Mouse (Mus musculus): ENCODE data around the gene Wars.
"Not testable (repeated sequence)": the region's sequence is repeated elsewhere in the genome, so short reads cannot be mapped to it uniquely, and the experiment has no call there.

Gene Wars

GRCm38 (mm10) chr12:108857109-108857508, 36.9 kb downstream of the Wars start:
- no peak for DNase-seq (ENCODE audit: extremely low spot score, low spot score)

DNA sequence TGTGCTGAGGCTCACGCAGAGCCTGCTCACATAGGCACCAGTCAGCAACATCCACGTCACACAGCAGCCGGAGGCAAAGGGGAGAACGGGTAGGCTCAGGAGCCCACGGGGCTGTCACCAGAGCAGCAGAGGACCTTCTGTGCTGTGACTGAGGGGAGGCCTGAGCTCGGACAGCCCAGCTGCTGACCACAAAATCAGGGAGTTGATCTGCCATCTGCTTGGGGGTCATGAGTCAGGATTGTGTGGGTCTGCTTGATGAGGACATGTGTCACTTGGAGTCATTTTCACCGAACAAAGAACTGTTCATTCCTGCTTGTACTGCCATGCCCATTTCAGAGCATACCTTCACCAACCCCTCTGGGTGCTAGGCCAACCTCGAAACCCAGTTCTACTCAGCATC, 37.8 kb downstream of the Wars start:
- no peak for DNase-seq (ENCODE audit: extremely low spot score, low spot score)

GRCm38 (mm10) chr12:108855081-108855480, 38.9 kb downstream of the Wars start:
- DNase-seq (ENCODE audit: extremely low spot score, low spot score), result no peak

- DNase-seq (ENCODE audit: extremely low spot score, low spot score), result no peak
Observed at GRCm38 (mm10) chr12:108852822-108853221, 41.2 kb downstream of the Wars start.

DNA sequence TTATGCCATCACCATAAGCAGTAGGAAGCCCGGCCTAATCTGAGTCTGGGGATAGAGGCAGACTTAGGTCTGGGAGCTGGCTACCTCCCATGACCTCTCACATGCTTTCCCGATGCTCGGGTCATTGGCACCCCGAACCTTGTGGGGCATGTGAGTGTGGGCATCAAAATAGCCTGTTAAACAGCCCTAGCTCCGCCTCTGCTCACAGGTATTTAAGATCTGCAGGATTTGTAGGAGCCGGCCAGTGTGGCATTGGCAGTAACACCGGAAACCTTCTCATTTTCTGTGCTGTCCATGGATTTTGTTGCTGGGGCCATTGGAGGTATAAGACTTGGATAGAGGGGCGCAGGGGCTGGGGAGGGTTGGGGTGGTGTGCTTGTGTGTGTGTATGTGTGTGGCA, 43.1 kb downstream of the Wars start:
- no peak for DNase-seq (ENCODE audit: extremely low spot score, low spot score)

DNA sequence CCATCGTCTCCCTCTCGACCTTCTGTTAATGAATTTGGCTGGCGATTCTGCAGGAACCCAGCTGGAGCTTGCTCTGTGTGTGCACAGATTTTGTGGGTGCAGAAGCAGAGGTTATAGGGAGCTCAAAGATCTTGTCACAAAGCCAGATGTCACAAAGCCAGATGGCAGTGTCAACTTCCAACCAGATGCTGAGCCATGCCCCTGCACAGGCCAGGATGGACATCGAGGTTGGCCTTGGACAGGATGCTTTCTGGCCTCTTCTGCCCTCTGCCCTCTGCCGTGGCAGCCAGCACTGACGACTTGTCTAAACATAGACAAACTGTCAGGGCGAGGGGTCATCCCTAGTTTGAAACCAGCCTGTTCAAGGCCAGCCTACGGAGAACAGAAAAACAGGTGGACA, 43.8 kb downstream of the Wars start:
- DNase-seq (ENCODE audit: extremely low spot score, low spot score), result no peak

DNA sequence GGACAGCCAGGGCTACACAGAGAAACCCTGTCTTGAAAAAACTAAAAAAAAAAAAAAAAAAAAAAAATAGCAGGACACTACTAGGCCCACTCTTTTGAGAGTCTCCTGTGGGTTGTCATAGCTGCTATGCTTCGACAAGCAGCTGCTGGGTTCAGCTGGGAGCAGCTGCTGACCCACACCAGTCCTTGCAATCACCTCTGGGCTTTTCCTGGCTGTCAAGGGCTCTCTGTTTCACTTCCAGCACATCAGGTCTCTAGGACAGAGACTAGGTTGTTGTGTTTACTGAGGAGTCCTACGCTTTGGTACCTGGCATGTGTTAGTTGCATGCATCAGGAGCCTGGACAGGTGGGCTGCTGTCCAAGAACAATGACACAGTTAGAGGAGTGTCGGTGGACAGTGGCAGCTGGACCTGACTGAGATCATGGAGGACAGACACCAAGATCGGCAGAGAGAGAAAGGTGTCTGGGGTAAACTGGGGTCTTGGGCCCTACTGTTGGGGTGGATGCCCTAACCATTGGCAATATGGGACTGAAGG, 44.4 kb downstream of the Wars start:
- DNase-seq (ENCODE audit: extremely low spot score, low spot score), result no peak

GRCm38 (mm10) chr12:108848033-108848432, 45.9 kb downstream of the Wars start:
- not testable (repeated sequence) for DNase-seq (ENCODE audit: extremely low spot score, low spot score)

GRCm38 (mm10) chr12:108842663-108843062, 51.3 kb downstream of the Wars start:
- no peak for DNase-seq (ENCODE audit: extremely low spot score, low spot score)

DNA sequence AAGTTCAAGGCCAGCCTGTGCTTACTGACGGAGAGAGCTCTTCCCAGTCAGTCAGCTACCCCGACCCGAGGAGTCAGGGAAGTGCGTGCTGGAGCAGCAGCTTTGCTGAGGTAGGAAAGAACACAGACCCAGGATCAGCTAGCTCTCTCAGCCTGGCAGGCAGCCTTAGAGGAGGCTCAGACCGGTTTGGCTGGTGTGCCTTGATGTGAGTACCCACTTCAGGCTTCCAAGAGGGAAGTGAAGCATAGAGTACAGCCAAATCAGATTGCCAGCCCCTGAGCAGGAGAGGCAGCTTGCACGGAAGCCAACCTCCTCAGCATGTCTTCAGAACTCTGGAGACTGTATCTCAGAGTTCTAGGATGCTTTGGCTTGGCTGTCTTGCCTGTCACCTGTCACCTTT, 52.8 kb downstream of the Wars start:
- DNase-seq (ENCODE audit: extremely low spot score, low spot score), result no peak

- no peak for DNase-seq (ENCODE audit: extremely low spot score, low spot score)
Observed at GRCm38 (mm10) chr12:108836722-108837121, 57.3 kb downstream of the Wars start.

DNA sequence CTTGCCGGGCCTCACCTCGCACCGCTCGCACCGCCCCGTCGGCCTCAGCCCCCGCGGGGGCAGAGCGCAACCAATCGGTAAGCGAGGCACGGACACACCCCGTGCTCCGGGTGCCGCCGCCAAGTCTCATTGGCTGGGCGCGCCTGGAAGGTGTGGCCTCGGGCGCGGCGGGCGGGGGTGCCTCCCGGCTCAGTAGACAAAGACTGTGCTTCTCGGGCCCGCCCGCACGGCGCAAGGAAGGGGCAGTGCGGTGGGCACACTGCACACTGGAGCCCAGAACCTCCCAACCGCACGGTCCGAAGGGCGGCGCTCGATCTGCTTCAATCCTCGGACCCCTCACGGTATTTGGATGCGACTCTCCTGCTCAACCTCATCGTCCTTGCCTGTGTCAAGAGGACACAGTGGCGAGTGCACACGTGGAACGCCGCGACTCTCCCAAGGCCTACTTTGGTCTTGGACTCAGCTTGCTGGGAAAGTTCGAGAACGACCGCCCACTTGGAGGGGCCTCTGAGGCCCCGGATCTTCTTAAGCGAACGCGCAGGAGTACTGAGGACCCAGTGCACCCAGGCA, 58.0 kb downstream of the Wars start, which contains the start of the genes Slc25a29 and Slc25a47:
Gene Slc25a29 (minus strand): TSS at position 44 of the 570 bp plus-strand sequence.
Gene Slc25a47 (plus strand): TSS at position 207 of the 570 bp plus-strand sequence.
- DNase-seq (ENCODE audit: extremely low spot score, low spot score), result peak; percentile 95

- DNase-seq (ENCODE audit: extremely low spot score, low spot score), result no peak
Observed at GRCm38 (mm10) chr12:108835208-108835839, 58.6 kb downstream of the Wars start.

DNA sequence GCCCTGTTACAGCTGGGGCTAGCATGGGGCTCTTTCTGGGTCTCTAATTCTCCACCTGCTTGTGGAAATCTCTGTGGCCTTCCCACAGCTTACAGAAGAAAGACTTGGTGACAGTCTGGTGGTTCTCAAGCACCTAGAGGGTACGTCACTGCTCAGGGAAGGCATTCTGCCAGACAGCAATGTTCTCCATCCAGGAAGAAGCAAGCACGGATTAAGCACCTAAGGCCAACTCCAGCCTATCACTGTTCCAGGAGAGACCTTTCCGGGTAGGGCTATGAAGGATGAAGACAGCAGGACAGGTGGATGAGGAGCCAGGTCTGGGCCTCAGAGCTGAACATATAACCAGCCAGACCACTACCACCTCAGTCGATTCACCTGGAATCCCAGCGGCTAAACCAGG, 59.2 kb downstream of the Wars start:
- no peak for DNase-seq (ENCODE audit: extremely low spot score, low spot score)

DNA sequence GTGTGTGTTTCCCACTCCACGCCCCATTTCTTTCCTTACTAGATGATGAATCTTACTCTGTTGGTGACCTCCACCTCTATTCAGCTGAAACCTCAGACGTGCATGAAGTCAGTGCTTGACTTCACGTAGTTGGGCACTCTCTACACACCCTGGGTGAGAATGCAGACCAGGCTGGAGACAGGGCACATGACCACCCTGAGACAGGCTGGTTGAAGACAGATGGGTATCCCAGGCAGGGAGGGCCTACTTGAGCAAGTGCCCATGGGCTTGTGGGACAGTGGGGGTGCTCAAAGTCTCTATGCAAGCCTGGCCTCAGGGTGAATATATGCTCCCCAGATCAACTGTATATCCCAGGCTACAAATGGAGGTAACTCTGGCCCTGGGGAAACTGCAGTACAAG, 59.6 kb downstream of the Wars start:
- DNase-seq (ENCODE audit: extremely low spot score, low spot score), result no peak

DNA sequence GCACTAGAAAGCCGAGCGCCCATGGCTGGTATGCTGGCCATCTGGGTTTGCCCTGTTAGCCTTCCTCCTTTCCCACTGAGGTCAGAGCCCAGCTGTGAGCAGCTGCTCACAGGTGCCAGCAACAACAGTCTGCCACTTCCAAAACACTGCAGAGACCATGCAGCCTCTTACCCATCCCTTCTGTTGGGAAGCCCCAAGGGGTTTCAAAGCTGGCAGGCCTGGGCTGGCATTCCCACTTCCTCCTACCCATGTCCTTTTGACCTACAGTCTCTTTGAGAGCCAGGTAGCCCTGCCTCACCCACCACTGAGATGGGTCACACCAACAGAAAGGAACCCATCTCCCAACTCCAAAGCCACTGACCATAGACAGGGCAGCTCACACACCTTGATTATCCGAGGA, 60.6 kb downstream of the Wars start:
- DNase-seq (ENCODE audit: extremely low spot score, low spot score), result no peak

DNA sequence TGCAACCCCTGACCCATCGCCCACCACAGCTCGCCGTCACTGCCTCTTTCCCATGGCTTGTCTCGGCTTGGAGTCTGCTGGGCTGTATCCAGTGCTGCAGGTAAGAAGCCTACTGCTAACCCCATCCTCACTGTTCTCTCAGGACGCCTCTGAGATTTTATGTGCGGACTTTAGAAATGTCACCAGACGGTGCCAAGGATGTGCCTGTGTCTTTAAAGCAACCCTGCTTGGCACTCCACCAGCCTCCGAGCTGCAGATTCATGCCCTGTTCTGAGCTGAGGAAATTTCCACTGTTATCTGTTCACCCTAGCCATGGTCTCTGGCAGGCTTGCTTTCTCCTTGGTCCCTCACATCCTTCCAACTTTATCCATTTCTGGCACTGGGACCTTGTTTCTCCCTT, 61.1 kb downstream of the Wars start:
- no peak for DNase-seq (ENCODE audit: extremely low spot score, low spot score)

DNA sequence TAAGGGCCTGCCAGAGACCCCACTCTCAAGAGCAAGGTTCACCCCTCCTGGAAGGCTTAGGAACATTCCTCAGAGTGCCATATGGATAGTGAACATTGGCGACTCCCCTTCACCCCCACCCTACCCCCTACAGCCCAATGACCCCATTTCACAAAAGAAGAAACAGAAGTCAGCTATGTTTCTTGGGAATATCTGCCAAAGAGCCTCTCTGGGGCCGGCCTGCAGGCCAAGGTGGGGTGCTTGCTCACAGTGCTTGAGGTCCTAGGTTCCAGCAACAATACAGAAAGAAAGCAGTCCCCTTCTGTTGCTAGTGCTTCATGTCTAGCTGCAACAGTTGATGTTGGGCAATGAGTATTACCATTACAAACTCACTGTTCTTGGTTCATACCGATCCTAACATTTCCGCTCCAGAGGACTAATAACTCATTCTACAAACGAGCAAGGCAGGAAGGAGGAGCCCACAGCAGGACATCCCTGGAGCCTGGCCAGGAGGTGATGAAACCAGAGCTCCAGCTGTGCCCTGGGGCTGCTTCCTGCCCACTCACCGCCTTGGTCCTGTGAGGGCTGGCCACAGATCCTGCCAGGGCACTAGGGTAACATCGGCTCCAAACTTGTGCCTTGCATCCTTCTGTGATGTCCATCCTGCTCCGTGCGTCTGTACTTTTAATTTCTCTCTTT, 61.9 kb downstream of the Wars start:
- no peak for DNase-seq (ENCODE audit: extremely low spot score, low spot score)

DNA sequence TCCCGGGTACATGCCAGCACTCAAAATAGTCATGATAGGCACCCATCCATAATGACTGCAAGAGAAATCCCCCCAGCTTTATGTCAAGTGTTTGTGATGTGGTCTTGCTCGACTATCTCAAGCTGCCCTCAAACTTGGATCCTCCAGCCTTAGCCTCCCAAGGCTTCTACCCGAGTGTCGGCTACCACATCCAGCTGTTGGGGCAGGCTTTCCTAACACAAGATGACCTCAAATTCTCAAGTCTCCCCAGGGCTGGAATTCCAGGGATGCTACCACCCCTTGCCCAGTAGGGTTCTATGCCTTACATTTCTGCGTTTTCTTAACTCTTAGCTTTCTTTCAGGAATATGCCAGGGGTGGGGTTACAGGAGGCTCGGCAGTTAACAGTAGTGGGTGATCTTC, 63.6 kb downstream of the Wars start:
- DNase-seq (ENCODE audit: extremely low spot score, low spot score), result no peak

GRCm38 (mm10) chr12:108829636-108830035, 64.3 kb downstream of the Wars start:
- no peak for DNase-seq (ENCODE audit: extremely low spot score, low spot score)

GRCm38 (mm10) chr12:108827641-108828040, 66.3 kb downstream of the Wars start:
- DNase-seq (ENCODE audit: extremely low spot score, low spot score), result no peak

- DNase-seq (ENCODE audit: extremely low spot score, low spot score), result no peak
Observed at GRCm38 (mm10) chr12:108826958-108827535, 66.9 kb downstream of the Wars start.

All from neural tube, embryonic 10.5 days (tissue).